Mouse (Mus musculus): ENCODE data around the gene Zfp874a. TPM values are rescaled to one million over a fixed set of nuclear protein-coding genes. Genes with fewer than 3 reads are reported as not detected.

Gene Zfp874a
- polyA plus RNA-seq, 1 experiment: 0.08 TPM

Other genes starting within 250 kb of the Zfp874a start
- gene Zfp458, start 173.2 kb downstream of the Zfp874a start, polyA plus RNA-seq (2012; rRNA removed): 0.09 and 0.16 TPM in 2 replicates
- gene Zfp457, start 145.1 kb downstream of the Zfp874a start, polyA plus RNA-seq (2012; rRNA removed): 0.22 and 0.27 TPM in 2 replicates
- gene Zfp595, start 119.1 kb downstream of the Zfp874a start, polyA plus RNA-seq (2012; rRNA removed): 0.04 and 0.14 TPM in 2 replicates
- gene Gm28044, start 91.1 kb downstream of the Zfp874a start, polyA plus RNA-seq (2012; rRNA removed): not detected in 2 replicates
- gene Zfp953, start 91.0 kb downstream of the Zfp874a start, polyA plus RNA-seq (2012; rRNA removed): 0.06 TPM in 1 of 2 replicates, not detected in the other
- not detected in 2 replicates for gene Gm28041, start 75.9 kb downstream of the Zfp874a start, polyA plus RNA-seq (2012; rRNA removed)
- gene Zfp456, start 75.8 kb downstream of the Zfp874a start, polyA plus RNA-seq (2012; rRNA removed): 0.04 and 0.11 TPM in 2 replicates
- 0.60 and 0.65 TPM in 2 replicates for gene Zfp429, start 51.8 kb downstream of the Zfp874a start, polyA plus RNA-seq (2012; rRNA removed)
- 0.08 and 0.11 TPM in 2 replicates for gene Zfp459, start 30.2 kb downstream of the Zfp874a start, polyA plus RNA-seq (2012; rRNA removed)
- gene Zfp874b, start 32.6 kb upstream of the Zfp874a start, polyA plus RNA-seq (2012; rRNA removed): 0.33 and 0.46 TPM in 2 replicates
- gene Zfp58, start 48.9 kb upstream of the Zfp874a start, polyA plus RNA-seq (2012; rRNA removed): 0.14 TPM in 1 of 2 replicates, not detected in the other
- not detected in 2 replicates for gene Gm26965, start 74.5 kb upstream of the Zfp874a start, polyA plus RNA-seq (2012; rRNA removed)
- gene Zfp87, start 74.6 kb upstream of the Zfp874a start, polyA plus RNA-seq (2012; rRNA removed): 8.1 and 11.7 TPM in 2 replicates
- 1.2 TPM in 2 replicates for gene Zfp748, start 102.2 kb upstream of the Zfp874a start, polyA plus RNA-seq (2012; rRNA removed)
- 0.01 and 0.08 TPM in 2 replicates for gene Zfp729b, start 158.1 kb upstream of the Zfp874a start, polyA plus RNA-seq (2012; rRNA removed)
- not detected in 2 replicates for gene Gm49345, start 186.1 kb upstream of the Zfp874a start, polyA plus RNA-seq (2012; rRNA removed)
- 0.09 and 0.46 TPM in 2 replicates for gene Zfp729a, start 186.2 kb upstream of the Zfp874a start, polyA plus RNA-seq (2012; rRNA removed)
- 1.4 and 2.2 TPM in 2 replicates for gene Zfp738, start 235.4 kb upstream of the Zfp874a start, polyA plus RNA-seq (2012; rRNA removed)

All from small intestine, adult 2 months (tissue).